Mouse (Mus musculus) kidney, adult 2 months (tissue): ENCODE data around the gene Gimap8. TPM values are rescaled to one million over a fixed set of nuclear protein-coding genes. Genes with fewer than 3 reads are reported as not detected.
"Not testable (repeated sequence)": the region's sequence is repeated elsewhere in the genome, so short reads cannot be mapped to it uniquely, and the experiment has no call there.

Experiments used
- DNase-seq: peaks from one replicate; pipeline ENCODE4 v3.0.0; 2021
- H3K27ac ChIP-seq: fragments of 200-500 bp; 2 replicates; pipeline ENCODE4 v1.5.1; 2012; ENCODE audit warnings: low read depth, low read length, control low read depth, inconsistent platforms; ENCODE audit not compliant: insufficient read depth
- H3K27me3 ChIP-seq: fragments of 200-500 bp; replicated peaks from 2 replicates; pipeline ENCODE4 v1.6.1; 2012; ENCODE audit warnings: mild to moderate bottlenecking, moderate library complexity, low read length, inconsistent platforms; ENCODE audit not compliant: control insufficient read depth, insufficient read depth
- H3K36me3 ChIP-seq: fragments of 200-500 bp; 2 replicates; pipeline ENCODE4 v1.6.1; 2012; ENCODE audit warnings: mild to moderate bottlenecking, moderate library complexity, low read length, inconsistent platforms; ENCODE audit not compliant: control insufficient read depth, insufficient read depth
- H3K4me1 ChIP-seq: fragments of 200-500 bp; 2 replicates; pipeline ENCODE4 v1.6.1; 2011; ENCODE audit warnings: low read length; ENCODE audit not compliant: control insufficient read depth, insufficient read depth
- H3K4me3 ChIP-seq: fragments of 200-500 bp; 2 replicates; pipeline ENCODE4 v1.5.1; 2011; ENCODE audit warnings: mild to moderate bottlenecking, low read depth, low read length, control low read depth; ENCODE audit not compliant: insufficient read depth
- CTCF ChIP-seq: fragments of 200-500 bp; conservative IDR thresholded peaks from 2 replicates; pipeline ENCODE4 v1.5.1; 2011; ENCODE audit warnings: low read depth, mild to moderate bottlenecking, control low read depth, low read length, moderate library complexity, mixed read lengths; ENCODE audit not compliant: insufficient read depth, insufficient read length
- POLR2A ChIP-seq: fragments of 200-500 bp; IDR thresholded peaks from one replicate; pipeline ENCODE4 v1.6.1; 2011; ENCODE audit warnings: low read depth, low read length, control low read depth
- WGBS: fragments of 180-500 bp; shearing (Covaris S2); methylation state at CpG from one replicate; pipeline ENCODE4 v1.1.7; 2018; 5-methylcytosine and 5-hydroxymethylcytosine counted together
- polyA plus RNA-seq: library from polyadenylated mRNA; depleted of rRNA; stranded (reverse); fragments of >200 nt; gene quantifications from 2 replicates; pipeline ENCODE4 v1.2.3, GENCODE M21; 2012

Gene Gimap8
- polyA plus RNA-seq, 1 experiment: 9.1 TPM

- no peak for DNase-seq
- 90% methylated on average over 4 of the region's 4 CpGs for WGBS
- H3K27me3 ChIP-seq: no peaks in the 10 kb centered on the region
Measured at GRCm38 (mm10) chr6:48613464-48613863, 33.6 kb upstream of the Gimap8 start.

DNA sequence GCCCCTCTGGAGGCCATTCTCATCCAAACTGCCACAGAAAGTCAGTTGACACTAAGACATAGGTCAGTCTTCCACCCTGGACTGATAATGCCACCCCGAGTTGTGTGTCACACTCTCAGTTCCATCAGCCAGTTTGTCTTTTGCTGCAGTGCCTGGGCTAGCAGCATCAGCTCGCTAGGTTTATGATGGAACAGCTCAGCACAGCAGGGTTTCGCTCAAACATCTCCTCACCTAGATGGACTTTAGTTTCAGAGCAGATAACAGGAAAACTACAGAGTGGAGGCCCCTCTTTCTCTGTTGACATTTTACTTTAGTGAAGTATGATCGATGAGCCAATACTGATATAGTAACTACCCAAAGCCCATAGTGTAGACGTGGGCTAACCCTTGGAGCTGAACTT is 32.3 kb upstream of the Gimap8 start:
- Histone ChIP-seq H3K4me3 (no peak overlapping the region), H3K27me3 (no peaks in the 10 kb centered on the region), H3K4me1 (no peaks in the 10 kb centered on the region), H3K27ac (no peak overlapping the region), H3K36me3 (no peaks in the 10 kb centered on the region)
- no peak for DNase-seq
- no peak for TF ChIP-seq CTCF
- no peak for TF ChIP-seq POLR2A
- WGBS: 96% methylated on average over 5 of the region's 5 CpGs

More at GRCm38 (mm10) chr6:48613464-48613863, 33.6 kb upstream of the Gimap8 start:
- Histone ChIP-seq H3K27ac (no peak overlapping the region), H3K4me1 (no peaks in the 10 kb centered on the region), H3K4me3 (no peak overlapping the region), H3K36me3 (no peaks in the 10 kb centered on the region)
- TF ChIP-seq CTCF: no peak
- TF ChIP-seq POLR2A: no peak

DNA sequence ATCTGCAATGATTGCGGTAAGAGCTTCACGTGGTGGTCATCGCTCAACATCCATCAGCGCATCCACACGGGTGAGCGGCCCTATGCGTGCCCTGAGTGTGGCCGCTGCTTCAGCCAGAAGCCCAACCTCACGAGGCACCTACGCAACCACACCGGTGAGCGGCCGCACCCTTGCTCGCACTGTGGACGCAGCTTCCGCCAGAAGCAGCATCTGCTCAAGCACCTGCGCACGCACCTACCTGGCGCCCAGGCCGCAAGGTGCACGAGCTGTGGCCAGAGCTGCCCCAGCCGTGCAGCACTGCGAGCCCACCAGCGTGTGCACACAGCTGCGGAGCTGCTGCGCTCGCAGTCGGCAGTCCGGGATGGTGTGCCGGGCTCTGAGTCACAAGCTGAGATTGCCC is 27.0 kb upstream of the Gimap8 start:
- TF ChIP-seq CTCF (no peak), POLR2A (no peak)
- Histone ChIP-seq H3K4me3 (no peak overlapping the region), H3K27ac (no peak overlapping the region), H3K4me1 (no peaks in the 10 kb centered on the region), H3K27me3 (no peaks in the 10 kb centered on the region), H3K36me3 (no peaks in the 10 kb centered on the region)
- DNase-seq: no peak
- 96% methylated on average over 30 of the region's 30 CpGs for WGBS

DNA sequence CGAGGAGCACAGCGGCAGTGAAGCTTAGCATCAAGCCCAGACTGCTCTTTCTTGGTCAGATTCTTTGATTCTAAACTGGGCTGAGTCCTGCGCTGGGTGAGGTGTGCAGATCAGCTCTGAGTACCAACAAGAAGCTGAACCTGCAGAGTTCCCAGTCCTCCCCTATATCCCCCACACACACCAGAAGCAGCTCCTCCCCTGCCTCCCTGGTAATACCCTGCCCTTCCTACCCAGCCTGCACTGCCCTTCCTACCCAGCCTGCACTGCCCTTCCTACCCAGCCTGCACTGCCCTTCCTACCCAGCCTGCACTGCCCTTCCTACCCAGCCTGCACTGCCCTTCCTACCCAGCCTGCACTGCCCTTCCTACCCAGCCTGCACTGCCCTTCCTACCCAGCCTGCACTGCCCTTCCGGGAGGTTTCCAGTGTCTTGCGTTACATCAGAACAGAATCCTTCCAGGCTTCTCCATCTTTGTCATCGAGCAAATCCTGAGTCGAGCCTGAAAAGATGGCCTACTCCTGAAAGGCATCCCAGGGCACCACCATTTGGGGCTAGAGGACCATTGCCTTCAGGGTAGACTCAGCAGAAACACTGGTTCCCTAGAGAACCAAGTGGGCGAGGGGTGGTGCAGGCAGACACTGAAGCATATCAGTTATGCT is 24.7 kb upstream of the Gimap8 start:
- not testable (repeated sequence) for DNase-seq, H3K27me3 ChIP-seq, H3K4me1 ChIP-seq, H3K27ac ChIP-seq, H3K4me3 ChIP-seq, H3K36me3 ChIP-seq
- WGBS: 91% methylated on average over 8 of the region's 8 CpGs

GRCm38 (mm10) chr6:48623460-48623859 is 23.6 kb upstream of the Gimap8 start:
- Histone ChIP-seq H3K27ac (no peak overlapping the region), H3K4me3 (no peak overlapping the region), H3K4me1 (peaks cover 13% of the 10 kb centered on the region; the same call in 1 of the 2 replicates), H3K27me3 (no peaks in the 10 kb centered on the region), H3K36me3 (no peaks in the 10 kb centered on the region)
- TF ChIP-seq CTCF (no peak), POLR2A (no peak)
- no peak for DNase-seq
- WGBS: 59% methylated on average over 1 of the region's 1 CpGs

- no peaks in the 10 kb centered on the region for H3K27me3 ChIP-seq
- WGBS: 29% methylated on average over 8 of the region's 8 CpGs
- no peak for DNase-seq
- H3K4me3 ChIP-seq: peak within 1 kb of the TSS; percentile 62
- H3K36me3 ChIP-seq: no peaks in the 10 kb centered on the region
- peak within 1 kb of the TSS; percentile 98 for H3K27ac ChIP-seq
- no peak for TF ChIP-seq POLR2A
- TF ChIP-seq CTCF: no peak
- H3K4me1 ChIP-seq: peaks cover 28% of the 10 kb centered on the region
Measured at GRCm38 (mm10) chr6:48626464-48626863, 20.6 kb upstream of the Gimap8 start, which contains the start of gene AI854703. AI854703 (plus strand) TSS chr6:48626764.

DNA sequence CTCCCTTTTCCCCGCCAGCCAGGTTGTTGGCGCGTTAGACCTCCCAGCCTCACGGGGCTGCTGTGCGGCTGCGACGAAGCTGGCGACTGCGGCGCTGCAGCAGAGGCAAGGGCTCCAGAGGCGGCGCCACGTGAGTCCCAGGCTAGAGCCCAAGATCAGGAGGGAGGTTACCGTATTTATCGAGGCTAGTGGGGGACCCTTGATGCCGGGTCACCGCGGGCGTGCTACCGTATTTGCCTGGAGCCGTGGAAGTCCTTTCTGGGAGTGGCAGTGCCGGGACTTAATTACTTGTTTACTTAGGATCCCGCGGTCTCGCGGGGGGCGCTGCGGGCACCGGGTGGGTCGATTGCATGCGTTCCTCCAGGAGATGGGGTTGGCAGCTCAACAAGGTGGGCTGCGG is 20.1 kb upstream of the Gimap8 start:
- no peaks in the 10 kb centered on the region for H3K27me3 ChIP-seq
- H3K4me1 ChIP-seq: peaks cover 28% of the 10 kb centered on the region
- under 1% methylated on average over 32 of the region's 32 CpGs for WGBS
- H3K36me3 ChIP-seq: no peaks in the 10 kb centered on the region
- TF ChIP-seq POLR2A (no peak), CTCF (peak; percentile 30; the same call in 1 of the 2 replicates)
- DNase-seq: peak; percentile 87
- H3K27ac ChIP-seq: peak overlapping the region; percentile 98
- H3K4me3 ChIP-seq: peak overlapping the region; percentile 62
